Mouse (Mus musculus) heart, embryonic 16.5 days (tissue): Measurements from ENCODE around the gene Gm28048. TPM values are rescaled to one million over a fixed set of nuclear protein-coding genes. Genes with fewer than 3 reads are reported as not detected.

Source experiments
- ATAC-seq: fragments of 200-750 bp; cut with Nextera tagmentation; replicated peaks from 2 replicates; pipeline ENCODE4 v1.8.0; 2017; ENCODE audit warnings: moderate number of reproducible peaks; ENCODE audit not compliant: insufficient read depth, low FRiP score; ENCODE audit errors: extremely low read depth
- H3K27ac ChIP-seq: fragments of 300-500 bp; sonication (generic); 2 replicates; pipeline ENCODE4 v1.5.1; 2014; ENCODE audit warnings: mild to moderate bottlenecking, low read length, control low read depth, moderate library complexity
- H3K27me3 ChIP-seq: fragments of 300-500 bp; sonication (generic); 2 replicates; pipeline ENCODE4 v1.6.1; 2014; ENCODE audit warnings: low read length, mixed read lengths; ENCODE audit not compliant: control insufficient read depth, insufficient read depth
- H3K36me3 ChIP-seq: fragments of 300-500 bp; sonication (generic); 2 replicates; pipeline ENCODE4 v1.6.1; 2014; ENCODE audit not compliant: control insufficient read depth, insufficient read depth
- H3K4me1 ChIP-seq: fragments of 300-500 bp; sonication (generic); 2 replicates; pipeline ENCODE4 v1.6.1; 2014; ENCODE audit warnings: low read length, mixed read lengths; ENCODE audit not compliant: control insufficient read depth, insufficient read depth
- H3K4me2 ChIP-seq: fragments of 300-500 bp; sonication (generic); 2 replicates; pipeline ENCODE4 v1.6.1; 2014; ENCODE audit warnings: low read depth, mild to moderate bottlenecking, control low read depth, low read length
- H3K4me3 ChIP-seq: fragments of 300-500 bp; sonication (generic); 2 replicates; pipeline ENCODE4 v1.5.1; 2014; ENCODE audit warnings: mild to moderate bottlenecking, control low read depth, low read length
- H3K9ac ChIP-seq: fragments of 300-500 bp; sonication (generic); 2 replicates; pipeline ENCODE4 v1.6.1; 2014; ENCODE audit warnings: low read length, control low read depth
- H3K9me3 ChIP-seq: fragments of 300-500 bp; sonication (generic); replicated peaks from 2 replicates; pipeline ENCODE4 v1.6.1; 2016; ENCODE audit warnings: low read length; ENCODE audit not compliant: control insufficient read depth
- WGBS: fragments of 180-500 bp; shearing (Covaris S2); extraction: QIAGEN DNeasy Blood & Tissue Kit; methylation state at CpG from one replicate; pipeline ENCODE4 v1.1.7; 2014; 5-methylcytosine and 5-hydroxymethylcytosine counted together
- polyA plus RNA-seq: library from polyadenylated mRNA; unstranded; fragments of >200 nt; fragmentation: Nextera tagmentation; extraction: Ambion mirVana; gene quantifications from 2 replicates; pipeline ENCODE4 v1.2.1, GENCODE M21; 2015

Gene Gm28048
- polyA plus RNA-seq, 1 experiment from 2014 or later, result 15.8 TPM

DNA sequence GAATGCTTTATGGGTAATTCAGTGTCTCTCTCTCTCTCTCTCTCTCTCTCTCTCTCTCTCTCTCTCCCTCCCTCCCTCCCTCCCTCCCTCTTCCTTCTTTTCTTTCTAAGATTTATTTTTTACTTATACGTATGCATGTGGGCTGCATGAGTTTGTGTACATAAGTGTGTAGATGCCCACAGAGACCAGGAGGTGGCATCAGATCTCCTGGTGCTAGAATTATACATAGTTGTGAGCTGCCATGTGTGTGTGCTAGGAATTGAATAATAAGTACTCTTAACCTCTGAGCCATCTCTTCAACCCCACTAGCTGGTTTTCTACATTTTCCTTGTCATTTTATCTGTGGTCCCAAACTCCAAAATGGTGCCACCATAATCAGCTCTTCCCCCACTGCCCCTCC is 156.3 kb downstream of the Gm28048 start:
- Histone ChIP-seq H3K4me1 (no peaks in the 10 kb centered on the region), H3K36me3 (no peaks in the 10 kb centered on the region), H3K9me3 (no peaks in the 10 kb centered on the region), H3K4me3 (no peak overlapping the region), H3K9ac (no peak overlapping the region), H3K27me3 (no peaks in the 10 kb centered on the region), H3K27ac (no peak overlapping the region), H3K4me2 (no peak overlapping the region)
- 79% methylated on average over 1 of the region's 1 CpGs for WGBS
- no peak for ATAC-seq

DNA sequence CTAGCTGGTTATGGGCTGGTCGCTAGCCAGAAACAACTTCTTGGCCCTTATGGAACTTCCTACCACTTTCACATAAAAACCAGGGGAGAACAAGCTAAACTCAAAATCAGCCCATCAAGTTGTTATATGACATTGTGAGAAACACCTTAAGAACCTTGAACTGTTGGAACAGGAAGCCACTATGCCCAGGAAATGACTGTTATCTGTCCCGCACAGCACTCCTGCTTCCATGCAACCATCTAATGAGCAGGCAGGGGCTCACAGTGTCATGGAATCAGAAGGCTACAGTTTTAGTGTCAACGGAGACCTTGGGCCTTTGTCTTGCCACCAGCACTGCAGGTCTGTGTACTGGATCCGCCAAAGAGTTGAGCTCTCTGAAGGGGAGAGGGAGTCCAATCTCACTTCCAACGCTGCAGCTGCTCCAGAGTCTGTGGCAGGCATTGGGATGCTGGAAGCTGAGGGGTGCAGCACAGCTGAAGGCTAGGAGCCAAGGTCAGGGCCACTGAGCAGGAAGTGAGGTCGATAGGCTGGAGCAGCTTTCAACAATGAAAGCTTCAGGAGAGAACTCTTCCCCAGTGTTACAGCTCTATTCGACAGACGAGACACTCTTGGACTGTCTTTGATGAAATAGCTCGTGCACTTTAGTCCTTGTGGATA is 157.7 kb downstream of the Gm28048 start:
- 60% methylated on average over 9 of the region's 9 CpGs for WGBS
- H3K4me2 ChIP-seq, result no peak overlapping the region
- no peak overlapping the region for H3K9ac ChIP-seq
- no peak overlapping the region for H3K27ac ChIP-seq
- no peaks in the 10 kb centered on the region for H3K36me3 ChIP-seq
- H3K4me3 ChIP-seq, result no peak overlapping the region
- no peaks in the 10 kb centered on the region for H3K27me3 ChIP-seq
- H3K9me3 ChIP-seq, result no peaks in the 10 kb centered on the region
- ATAC-seq, result 0 out of 2 replicates have a peak, but pooled peaks have one; percentile 18
- no peaks in the 10 kb centered on the region for H3K4me1 ChIP-seq

DNA sequence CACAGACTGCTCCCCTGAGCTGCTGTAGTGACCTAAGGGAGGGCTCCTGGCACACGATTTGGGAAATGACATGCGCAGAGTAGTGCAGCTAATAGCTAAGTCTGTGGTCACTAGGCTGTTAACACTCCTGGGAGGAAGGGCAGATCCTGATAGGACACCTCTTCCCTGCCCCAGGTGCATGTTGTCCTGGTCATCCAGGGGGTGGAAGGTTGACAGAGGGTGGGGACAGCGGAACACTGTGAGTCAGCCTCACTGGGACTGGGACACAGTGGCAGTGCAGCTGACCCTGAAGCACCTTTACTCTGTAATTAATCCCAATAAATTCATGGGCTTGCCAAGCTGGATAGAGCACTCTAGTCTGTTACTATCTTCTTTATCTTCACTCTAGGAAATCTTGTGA is 160.6 kb downstream of the Gm28048 start:
- Histone ChIP-seq H3K9ac (no peak overlapping the region), H3K9me3 (no peaks in the 10 kb centered on the region), H3K4me3 (no peak overlapping the region), H3K27ac (no peak overlapping the region), H3K27me3 (no peaks in the 10 kb centered on the region), H3K4me1 (no peaks in the 10 kb centered on the region), H3K4me2 (no peak overlapping the region), H3K36me3 (no peaks in the 10 kb centered on the region)
- WGBS, result 82% methylated on average over 3 of the region's 3 CpGs
- no peak for ATAC-seq

DNA sequence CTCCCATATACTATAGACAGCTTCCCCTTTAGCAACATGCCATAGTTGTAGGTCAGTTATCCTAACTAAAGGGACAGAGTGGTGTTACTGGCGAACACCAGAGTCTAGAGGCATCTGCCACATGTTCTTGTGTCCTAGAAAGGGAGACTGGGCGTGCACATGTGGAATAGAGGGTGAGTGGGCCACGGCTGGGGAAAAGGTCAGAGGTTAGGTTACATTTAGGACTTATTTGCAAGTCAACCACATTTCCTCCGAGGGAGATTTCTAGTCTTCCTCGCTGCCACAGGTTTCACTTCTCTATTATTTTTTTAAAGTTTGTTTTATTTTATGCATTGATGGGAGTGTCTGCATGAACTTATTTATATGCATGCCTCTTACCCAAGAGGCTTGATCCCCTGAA is 163.5 kb downstream of the Gm28048 start:
- Histone ChIP-seq H3K4me2 (no peak overlapping the region), H3K4me1 (no peaks in the 10 kb centered on the region), H3K9me3 (no peaks in the 10 kb centered on the region), H3K27ac (no peak overlapping the region), H3K36me3 (no peaks in the 10 kb centered on the region), H3K4me3 (no peak overlapping the region), H3K27me3 (no peaks in the 10 kb centered on the region), H3K9ac (no peak overlapping the region)
- no peak for ATAC-seq
- WGBS, result 69% methylated on average over 5 of the region's 5 CpGs

DNA sequence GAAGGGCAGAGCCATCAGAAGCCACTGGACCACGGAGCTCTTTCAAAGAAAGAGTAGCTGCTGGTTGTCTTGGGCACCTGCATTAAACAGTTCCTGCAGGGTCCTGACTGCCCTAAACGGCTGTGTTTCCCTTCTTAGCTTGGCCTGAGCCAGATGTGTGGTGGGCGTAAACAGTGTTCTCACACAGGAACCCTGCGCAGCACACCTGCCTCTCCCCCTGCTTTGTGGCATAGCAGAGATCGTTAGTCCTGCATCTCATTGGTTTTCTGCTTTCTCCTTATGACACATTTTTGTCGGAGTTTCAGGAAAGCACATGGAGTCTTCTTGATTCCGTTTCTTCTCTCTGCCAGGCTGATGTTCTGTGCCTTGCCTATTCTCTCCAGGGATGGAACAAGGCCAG is 166.0 kb downstream of the Gm28048 start:
- no peak; the same call in 1 of the 2 replicates for ATAC-seq

DNA sequence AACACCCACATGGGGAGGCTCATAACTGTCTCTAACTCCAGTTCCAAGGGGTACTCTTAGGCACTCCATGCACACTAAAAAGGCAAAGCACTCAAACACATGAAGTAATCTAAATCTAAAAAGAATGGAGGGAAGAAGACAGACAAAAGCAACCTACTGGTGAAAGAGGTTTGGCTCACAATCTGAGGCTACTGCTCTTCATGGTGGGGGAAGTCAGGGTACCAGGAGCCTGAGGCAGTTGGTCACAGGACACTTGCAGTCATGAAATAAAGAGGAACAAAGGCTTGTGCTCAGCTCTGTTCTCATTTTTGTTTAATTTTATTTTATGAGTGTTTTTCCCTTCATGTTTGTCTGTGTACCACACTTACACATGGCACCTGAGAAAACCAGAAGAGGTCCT is 166.7 kb downstream of the Gm28048 start:
- Histone ChIP-seq H3K4me3 (no peak overlapping the region), H3K36me3 (no peaks in the 10 kb centered on the region), H3K4me1 (no peaks in the 10 kb centered on the region), H3K27ac (no peak overlapping the region), H3K9me3 (no peaks in the 10 kb centered on the region), H3K4me2 (no peak overlapping the region), H3K9ac (no peak overlapping the region), H3K27me3 (no peaks in the 10 kb centered on the region)
- no peak for ATAC-seq

More for the DNA sequence above, 166.0 kb downstream of the Gm28048 start:
- no peaks in the 10 kb centered on the region for H3K27me3 ChIP-seq
- H3K4me3 ChIP-seq, result no peak overlapping the region
- no peaks in the 10 kb centered on the region for H3K36me3 ChIP-seq
- H3K9me3 ChIP-seq, result no peaks in the 10 kb centered on the region
- 86% methylated on average over 7 of the region's 7 CpGs for WGBS
- H3K4me2 ChIP-seq, result no peak overlapping the region
- no peaks in the 10 kb centered on the region for H3K4me1 ChIP-seq
- H3K27ac ChIP-seq, result peak overlapping the region; percentile 43
- H3K9ac ChIP-seq, result no peak overlapping the region

DNA sequence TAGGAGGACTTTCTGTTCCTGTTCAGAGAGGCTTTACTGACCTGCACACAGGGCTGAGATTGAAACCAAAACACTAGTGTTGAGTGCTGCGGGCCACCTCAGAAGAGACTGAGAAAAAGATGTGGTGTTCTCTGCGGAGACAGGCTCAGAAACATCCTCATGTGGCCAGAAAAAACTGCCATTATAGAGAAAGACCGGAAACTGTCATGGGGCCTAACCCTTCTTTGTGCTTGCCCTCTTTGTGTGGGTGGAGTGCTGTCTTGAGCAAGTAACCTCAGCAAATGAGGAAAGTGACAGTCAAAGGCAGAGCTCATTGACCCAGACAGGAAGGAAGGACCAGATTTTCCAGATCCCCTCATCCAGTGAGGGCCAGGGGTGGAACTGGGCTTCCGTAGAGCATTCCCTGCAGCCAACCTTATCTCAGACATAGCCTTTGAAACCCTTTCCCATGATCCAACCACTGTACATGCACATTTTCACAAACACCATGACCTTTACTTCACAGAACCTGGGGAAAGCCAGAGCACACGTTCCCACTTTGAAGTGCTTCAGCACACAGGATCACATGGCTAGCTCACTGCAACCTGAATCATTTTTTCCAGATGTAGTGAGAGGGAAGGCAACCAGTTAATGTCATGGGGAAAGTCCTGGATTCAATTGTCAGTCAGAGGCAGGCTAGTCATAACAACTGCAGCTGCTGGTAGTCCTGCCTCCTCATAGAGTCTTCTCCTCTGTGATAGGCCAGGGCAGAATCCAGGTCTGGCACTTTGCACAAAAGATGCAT is 167.8 kb downstream of the Gm28048 start:
- Histone ChIP-seq H3K36me3 (no peaks in the 10 kb centered on the region), H3K27me3 (no peaks in the 10 kb centered on the region), H3K9me3 (no peaks in the 10 kb centered on the region), H3K4me3 (no peak overlapping the region), H3K27ac (peak overlapping the region; percentile 54), H3K4me2 (no peak overlapping the region), H3K9ac (no peak overlapping the region), H3K4me1 (0 out of 2 replicates have a peak, but pooled peaks cover 2% of the 10 kb centered on the region)
- ATAC-seq, result 0 out of 2 replicates have a peak, but pooled peaks have one; percentile 15
- 55% methylated on average over 5 of the region's 5 CpGs for WGBS

DNA sequence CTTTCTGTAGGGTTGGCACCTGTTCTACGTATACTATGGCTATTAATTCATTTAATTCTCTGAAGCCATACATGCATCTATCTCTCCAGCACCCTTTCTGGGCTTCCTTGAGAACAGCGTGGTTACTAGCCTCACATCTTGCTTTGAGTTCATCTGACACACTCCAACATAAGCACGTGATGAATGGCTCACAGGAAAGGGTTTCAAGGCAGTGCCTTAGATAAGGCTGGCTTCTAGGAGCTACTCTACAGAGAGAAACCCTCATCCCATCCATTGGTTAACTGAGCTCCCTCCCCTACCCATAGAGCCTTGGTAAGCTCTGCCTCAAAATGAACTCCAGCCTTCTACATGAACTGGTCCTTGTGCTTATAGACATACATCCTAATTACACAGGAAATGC is 168.5 kb downstream of the Gm28048 start:
- no peaks in the 10 kb centered on the region for H3K36me3 ChIP-seq
- H3K4me1 ChIP-seq, result 0 out of 2 replicates have a peak, but pooled peaks cover 2% of the 10 kb centered on the region
- H3K9me3 ChIP-seq, result no peaks in the 10 kb centered on the region
- H3K4me2 ChIP-seq, result no peak overlapping the region
- H3K9ac ChIP-seq, result no peak overlapping the region
- no peak for ATAC-seq
- no peak overlapping the region for H3K4me3 ChIP-seq
- 57% methylated on average over 3 of the region's 3 CpGs for WGBS
- no peaks in the 10 kb centered on the region for H3K27me3 ChIP-seq
- no peak overlapping the region for H3K27ac ChIP-seq

DNA sequence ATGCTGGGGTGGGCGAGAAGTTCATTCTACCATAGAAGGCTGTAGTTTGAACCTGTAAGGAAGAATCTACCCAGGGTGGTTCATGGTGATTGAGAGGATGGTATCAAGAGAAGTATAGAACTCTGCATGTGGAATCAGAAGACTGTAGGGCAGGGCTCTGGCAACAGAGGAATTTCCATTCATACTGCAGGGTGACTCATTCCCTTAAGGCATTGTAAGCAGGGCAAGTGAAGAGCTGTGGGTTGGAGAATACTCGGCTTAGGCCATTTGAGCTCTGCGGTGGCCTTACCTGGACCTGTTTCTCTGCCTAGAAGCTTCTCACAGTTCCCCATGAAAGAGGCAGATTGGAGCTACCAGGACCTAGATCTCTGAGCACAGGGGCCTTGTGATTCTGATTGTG is 170.5 kb downstream of the Gm28048 start:
- 83% methylated on average over 3 of the region's 3 CpGs for WGBS

More for the DNA sequence above, 170.5 kb downstream of the Gm28048 start:
- no peak overlapping the region for H3K9ac ChIP-seq
- no peak overlapping the region for H3K4me2 ChIP-seq
- no peak overlapping the region for H3K27ac ChIP-seq
- H3K36me3 ChIP-seq, result no peaks in the 10 kb centered on the region
- H3K9me3 ChIP-seq, result no peaks in the 10 kb centered on the region
- no peak for ATAC-seq
- no peaks in the 10 kb centered on the region for H3K27me3 ChIP-seq
- H3K4me3 ChIP-seq, result no peak overlapping the region
- H3K4me1 ChIP-seq, result 0 out of 2 replicates have a peak, but pooled peaks cover 2% of the 10 kb centered on the region
